Mouse (Mus musculus): ENCODE results near the gene Eif1. TPM values are rescaled to one million over a fixed set of nuclear protein-coding genes. Genes with fewer than 3 reads are reported as not detected.
"Not testable (repeated sequence)": the region's sequence is repeated elsewhere in the genome, so short reads cannot be mapped to it uniquely, and the experiment has no call there.

The Eif1 gene
- polyA plus RNA-seq, 1 experiment from 2014 or later: 1,675 TPM

- not testable (repeated sequence) for H3K4me3 ChIP-seq; DNase-seq (ENCODE audit: low spot score); H3K36me3 ChIP-seq (replicated peaks); H3K9me3 ChIP-seq; H3K27ac ChIP-seq (replicated peaks)
- Histone ChIP-seq H3K4me1 (peaks cover 20% of the 10 kb centered on the region), H3K27me3 (replicated peaks; ENCODE audit: low read depth, poor library complexity, severe bottlenecking) (peaks cover 57% of the 10 kb centered on the region)
- WGBS: 29% methylated on average over 1 of the region's 13 CpGs
These were observed 41.4 kb downstream of the Eif1 start for GRCm38 (mm10) chr11:100361059-100361458.

- peak; percentile 79 for DNase-seq (ENCODE audit: low spot score)
- peaks cover 14% of the 10 kb centered on the region for H3K4me1 ChIP-seq
- no peak overlapping the region for H3K4me3 ChIP-seq
- WGBS: 15% methylated on average over 8 of the region's 8 CpGs
- no peak overlapping the region for H3K27ac ChIP-seq (replicated peaks)
- H3K36me3 ChIP-seq (replicated peaks): no peaks in the 10 kb centered on the region
- no peaks in the 10 kb centered on the region for H3K9me3 ChIP-seq
- H3K27me3 ChIP-seq (replicated peaks; ENCODE audit: low read depth, poor library complexity, severe bottlenecking): peaks cover 44% of the 10 kb centered on the region
These were observed 42.7 kb downstream of the Eif1 start for GRCm38 (mm10) chr11:100362209-100362978.

GRCm38 (mm10) chr11:100362979-100363562 is 43.4 kb downstream of the Eif1 start:
- Histone ChIP-seq H3K9me3 (no peaks in the 10 kb centered on the region), H3K27me3 (replicated peaks; ENCODE audit: low read depth, poor library complexity, severe bottlenecking) (peaks cover 37% of the 10 kb centered on the region), H3K4me3 (no peak overlapping the region), H3K4me1 (peaks cover 14% of the 10 kb centered on the region), H3K36me3 (replicated peaks) (no peaks in the 10 kb centered on the region), H3K27ac (replicated peaks) (no peak overlapping the region)
- peak; percentile 78 for DNase-seq (ENCODE audit: low spot score)
- 19% methylated on average over 12 of the region's 12 CpGs for WGBS

GRCm38 (mm10) chr11:100369145-100369544 is 49.5 kb downstream of the Eif1 start:
- Histone ChIP-seq H3K4me3 (no peak overlapping the region), H3K9me3 (no peaks in the 10 kb centered on the region), H3K4me1 (peaks cover 12% of the 10 kb centered on the region), H3K27ac (replicated peaks) (no peak overlapping the region), H3K36me3 (replicated peaks) (peaks cover 43% of the 10 kb centered on the region), H3K27me3 (replicated peaks; ENCODE audit: low read depth, poor library complexity, severe bottlenecking) (peaks cover 1% of the 10 kb centered on the region; the same call in 1 of the 2 replicates)
- 84% methylated on average over 7 of the region's 7 CpGs for WGBS
- no peak for DNase-seq (ENCODE audit: low spot score)

- Histone ChIP-seq H3K36me3 (replicated peaks) (peaks cover 47% of the 10 kb centered on the region), H3K4me3 (no peak overlapping the region), H3K27me3 (replicated peaks; ENCODE audit: low read depth, poor library complexity, severe bottlenecking) (no peaks in the 10 kb centered on the region), H3K4me1 (peaks cover 10% of the 10 kb centered on the region), H3K9me3 (no peaks in the 10 kb centered on the region), H3K27ac (replicated peaks) (no peak overlapping the region)
- no peak for DNase-seq (ENCODE audit: low spot score)
- WGBS: 80% methylated on average over 8 of the region's 8 CpGs
These were observed 50.1 kb downstream of the Eif1 start for GRCm38 (mm10) chr11:100369822-100370221.

Other genes with a start within 250 kb of the Eif1 start
- not detected in 2 replicates for gene Krt32, start 231.7 kb upstream of the Eif1 start, polyA plus RNA-seq (2016; fragmentation: Nextera tagmentation; extraction: Ambion mirVana)
- gene Krt35, start 223.6 kb upstream of the Eif1 start, polyA plus RNA-seq (2016; fragmentation: Nextera tagmentation; extraction: Ambion mirVana): not detected in 2 replicates
- 0.09 TPM in 1 of 2 replicates, not detected in the other for gene Krt36, start 214.3 kb upstream of the Eif1 start, polyA plus RNA-seq (2016; fragmentation: Nextera tagmentation; extraction: Ambion mirVana)
- not detected in 2 replicates for gene Krt13, start 198.3 kb upstream of the Eif1 start, polyA plus RNA-seq (2016; fragmentation: Nextera tagmentation; extraction: Ambion mirVana)
- 2.8 and 8.6 TPM in 2 replicates for gene Krt15, start 184.0 kb upstream of the Eif1 start, polyA plus RNA-seq (2016; fragmentation: Nextera tagmentation; extraction: Ambion mirVana)
- 16.1 and 18.2 TPM in 2 replicates for gene Krt19, start 171.2 kb upstream of the Eif1 start, polyA plus RNA-seq (2016; fragmentation: Nextera tagmentation; extraction: Ambion mirVana)
- not detected in 2 replicates for gene Krt9, start 126.6 kb upstream of the Eif1 start, polyA plus RNA-seq (2016; fragmentation: Nextera tagmentation; extraction: Ambion mirVana)
- gene Krt14, start 112.3 kb upstream of the Eif1 start, polyA plus RNA-seq (2016; fragmentation: Nextera tagmentation; extraction: Ambion mirVana): 12.0 and 16.1 TPM in 2 replicates
- not detected in 2 replicates for gene Krt16, start 71.0 kb upstream of the Eif1 start, polyA plus RNA-seq (2016; fragmentation: Nextera tagmentation; extraction: Ambion mirVana)
- gene Krt17, start 58.9 kb upstream of the Eif1 start, polyA plus RNA-seq (2016; fragmentation: Nextera tagmentation; extraction: Ambion mirVana): 0.28 and 0.67 TPM in 2 replicates
- not detected in 2 replicates for gene Krt42, start 50.0 kb upstream of the Eif1 start, polyA plus RNA-seq (2016; fragmentation: Nextera tagmentation; extraction: Ambion mirVana)
- 0.37 TPM in 1 of 2 replicates, not detected in the other for gene Gast, start 14.5 kb downstream of the Eif1 start, polyA plus RNA-seq (2016; fragmentation: Nextera tagmentation; extraction: Ambion mirVana)
- gene Hap1, start 36.2 kb downstream of the Eif1 start, polyA plus RNA-seq (2016; fragmentation: Nextera tagmentation; extraction: Ambion mirVana): 14.0 and 14.2 TPM in 2 replicates
- gene Jup, start 77.9 kb downstream of the Eif1 start, polyA plus RNA-seq (2016; fragmentation: Nextera tagmentation; extraction: Ambion mirVana): 45.8 and 52.6 TPM in 2 replicates
- gene P3h4, start 95.0 kb downstream of the Eif1 start, polyA plus RNA-seq (2016; fragmentation: Nextera tagmentation; extraction: Ambion mirVana): 34.1 and 34.9 TPM in 2 replicates
- gene Fkbp10, start 95.8 kb downstream of the Eif1 start, polyA plus RNA-seq (2016; fragmentation: Nextera tagmentation; extraction: Ambion mirVana): 61.4 and 67.0 TPM in 2 replicates
- gene Nt5c3b, start 121.9 kb downstream of the Eif1 start, polyA plus RNA-seq (2016; fragmentation: Nextera tagmentation; extraction: Ambion mirVana): 150 and 156 TPM in 2 replicates
- gene Klhl10, start 122.0 kb downstream of the Eif1 start, polyA plus RNA-seq (2016; fragmentation: Nextera tagmentation; extraction: Ambion mirVana): 0.75 and 0.98 TPM in 2 replicates
- gene Klhl11, start 152.9 kb downstream of the Eif1 start, polyA plus RNA-seq (2016; fragmentation: Nextera tagmentation; extraction: Ambion mirVana): 7.4 and 8.5 TPM in 2 replicates
- 291 and 321 TPM in 2 replicates for gene Acly, start 208.1 kb downstream of the Eif1 start, polyA plus RNA-seq (2016; fragmentation: Nextera tagmentation; extraction: Ambion mirVana)
- 1.4 and 1.7 TPM in 2 replicates for gene Ttc25, start 225.7 kb downstream of the Eif1 start, polyA plus RNA-seq (2016; fragmentation: Nextera tagmentation; extraction: Ambion mirVana)

Data from embryonic facial prominence, embryonic 10.5 days (tissue).